Mouse (Mus musculus) adrenal gland, adult 2 months (tissue): ENCODE data around the gene Wfdc9. TPM values are rescaled to one million over a fixed set of nuclear protein-coding genes. Genes with fewer than 3 reads are reported as not detected.

Experiments
- DNase-seq: peaks from one replicate; pipeline ENCODE4 v3.0.0; 2021
- long read RNA-seq: library from polyadenylated mRNA; stranded (forward); transcript quantifications from one replicate; pipeline ENCODE4 v2.0.0, GENCODE M21; 2021
- polyA plus RNA-seq: library from polyadenylated mRNA; depleted of rRNA; stranded (reverse); fragments of >200 nt; gene quantifications from 2 replicates; pipeline ENCODE4 v1.2.3, GENCODE M21; 2012; rRNA removed
- total RNA-seq, 2 experiments: library from RNA; stranded (reverse); gene quantifications; 2 replicates each; pipeline ENCODE4 v1.2.3; 2021

The Wfdc9 gene
- total RNA-seq (not detected), polyA plus RNA-seq (not detected in 2 replicates)
- long read RNA-seq = 0 reads

GRCm38 (mm10) chr2:164656483-164656882, at the start of gene Wfdc9:
Gene Wfdc9, minus strand, starts transcription at chr2:164656583.
- DNase-seq = no peak

DNA sequence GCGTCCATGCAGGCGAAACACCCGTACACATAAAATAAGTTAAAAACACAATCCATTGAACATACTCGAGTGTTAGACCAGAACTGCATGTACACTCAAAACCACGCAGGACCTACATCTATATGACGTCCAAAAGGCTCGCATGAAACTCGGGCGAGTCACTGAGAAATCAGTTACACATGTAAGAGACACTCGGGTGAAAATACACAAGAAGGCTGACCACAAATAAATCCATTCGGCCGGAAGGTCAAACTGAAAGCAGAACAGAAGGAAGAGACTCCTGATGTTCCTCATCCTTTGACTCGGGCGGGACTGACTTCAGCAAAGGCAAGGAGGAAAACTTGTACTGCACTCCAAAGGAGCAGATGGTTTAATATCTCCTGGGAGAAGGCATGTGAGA, 49.6 kb upstream of the Wfdc9 start:
- no peak for DNase-seq

GRCm38 (mm10) chr2:164705328-164705727, 48.9 kb upstream of the Wfdc9 start:
- DNase-seq = no peak

DNA sequence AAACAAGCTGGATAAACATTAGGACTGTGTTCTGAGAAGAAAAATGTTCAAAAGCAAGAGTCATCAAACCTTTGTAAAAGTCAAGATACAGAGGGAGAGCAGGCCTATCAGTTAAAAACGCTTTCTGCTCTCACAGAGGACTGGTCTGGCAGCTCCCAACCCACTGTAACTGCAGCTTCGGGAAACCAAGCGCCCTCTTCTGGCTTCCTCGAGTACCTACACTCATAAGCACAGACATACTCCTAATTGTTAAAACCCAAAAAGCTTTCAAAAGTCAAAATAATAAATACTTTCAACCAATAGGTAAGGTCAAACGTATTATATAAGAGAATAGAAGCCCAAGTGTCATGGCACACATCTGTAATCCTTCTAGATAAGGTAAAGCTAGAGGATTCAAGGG, 47.9 kb upstream of the Wfdc9 start:
- no peak for DNase-seq

- DNase-seq = no peak
These were observed 45.4 kb upstream of the Wfdc9 start for GRCm38 (mm10) chr2:164701761-164702160.

GRCm38 (mm10) chr2:164700959-164701358, 44.6 kb upstream of the Wfdc9 start:
- no peak for DNase-seq

- no peak for DNase-seq
These were observed 41.8 kb upstream of the Wfdc9 start, which contains the start of gene Spint4 for GRCm38 (mm10) chr2:164698201-164698600. Gene Spint4, plus strand, starts transcription at chr2:164698501.

GRCm38 (mm10) chr2:164684807-164685206, 28.4 kb upstream of the Wfdc9 start, which contains the start of gene Wfdc13:
Gene Wfdc13, plus strand, starts transcription at chr2:164685107.
- no peak for DNase-seq

GRCm38 (mm10) chr2:164679906-164680305, 23.5 kb upstream of the Wfdc9 start:
- no peak for DNase-seq

- DNase-seq = peak; percentile 63
These were observed 22.7 kb upstream of the Wfdc9 start for GRCm38 (mm10) chr2:164678848-164679625.

- DNase-seq = no peak
These were observed 20.7 kb upstream of the Wfdc9 start for GRCm38 (mm10) chr2:164676916-164677685.

DNA sequence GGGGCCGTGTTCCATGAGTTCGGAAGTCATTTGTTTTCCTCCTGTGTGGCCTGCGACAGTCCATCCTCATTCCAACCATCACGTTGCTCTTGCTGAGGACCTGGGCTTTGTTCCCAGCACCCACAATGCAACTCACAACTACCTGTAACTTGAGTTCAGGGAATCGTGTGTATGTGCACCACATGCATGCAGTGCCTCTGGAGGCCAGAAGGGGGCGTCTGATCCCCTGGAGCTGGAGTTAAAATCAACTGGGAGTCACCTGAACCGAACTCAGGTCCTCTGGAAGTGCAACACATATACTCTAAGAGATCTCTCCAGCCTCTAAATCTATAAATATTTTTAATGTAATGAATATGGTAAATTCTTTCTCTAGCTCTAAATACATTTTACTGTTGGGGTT, 19.7 kb upstream of the Wfdc9 start:
- DNase-seq = no peak

- DNase-seq = no peak
These were observed 17.6 kb upstream of the Wfdc9 start, which contains the start of gene Wfdc11 for GRCm38 (mm10) chr2:164673987-164674386. Gene Wfdc11, minus strand, starts transcription at chr2:164674087.

DNA sequence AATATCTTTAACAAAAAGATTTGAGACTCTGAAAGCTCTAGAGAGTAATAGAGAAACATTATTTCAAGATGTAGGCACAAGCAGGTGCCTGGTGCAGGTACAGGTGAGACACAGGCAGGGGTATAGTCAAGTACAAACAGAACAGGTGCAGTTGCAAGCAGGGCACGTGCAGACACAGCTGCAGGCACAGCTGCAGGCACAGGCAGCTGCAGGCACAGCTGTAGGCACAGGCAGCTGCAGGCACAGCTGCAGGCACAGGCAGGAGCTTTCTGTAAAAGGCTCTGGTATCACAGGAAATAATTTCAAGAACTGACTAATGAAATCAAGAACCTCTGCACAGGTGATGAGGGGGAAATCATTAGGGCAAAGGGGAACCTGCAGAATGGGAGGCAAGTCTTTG, 14.6 kb upstream of the Wfdc9 start:
- DNase-seq = no peak

- DNase-seq = no peak
These were observed 13.9 kb upstream of the Wfdc9 start for GRCm38 (mm10) chr2:164670261-164670660.

GRCm38 (mm10) chr2:164664851-164665250, 8.5 kb upstream of the Wfdc9 start:
- no peak for DNase-seq

GRCm38 (mm10) chr2:164655858-164656257, 525 bp downstream of the Wfdc9 start, which contains the start of gene Wfdc10:
Gene Wfdc10, plus strand, starts transcription at chr2:164656046.
- peak; percentile 38 for DNase-seq

GRCm38 (mm10) chr2:164641881-164642673, 14.3 kb downstream of the Wfdc9 start:
- DNase-seq = no peak

DNA sequence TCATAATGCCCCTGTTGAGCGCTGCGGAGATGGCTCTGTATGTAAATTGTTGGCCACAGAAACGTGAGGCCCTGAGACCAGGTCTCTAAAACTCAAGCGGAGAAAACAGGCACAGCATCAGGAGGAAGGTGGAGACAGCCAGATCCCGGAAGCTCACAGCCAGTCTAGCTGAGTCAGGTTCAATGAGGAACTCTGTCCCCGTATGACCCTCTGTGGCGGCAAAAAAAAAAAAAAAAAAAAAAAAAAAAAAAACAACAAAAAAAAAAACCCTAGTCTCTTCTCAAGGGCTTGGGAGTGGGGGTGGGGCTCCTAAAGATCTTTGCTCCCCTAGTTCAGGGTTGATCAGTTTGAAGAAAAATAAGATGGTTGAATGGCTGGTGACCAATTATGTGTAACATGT, 15.3 kb downstream of the Wfdc9 start:
- DNase-seq = no peak

- no peak for DNase-seq
These were observed 17.7 kb downstream of the Wfdc9 start, which contains the start of gene Wfdc16 for GRCm38 (mm10) chr2:164638696-164639095. Gene Wfdc16, minus strand, starts transcription at chr2:164638796.

- no peak for DNase-seq
These were observed 21.1 kb downstream of the Wfdc9 start for GRCm38 (mm10) chr2:164635266-164635665.

DNA sequence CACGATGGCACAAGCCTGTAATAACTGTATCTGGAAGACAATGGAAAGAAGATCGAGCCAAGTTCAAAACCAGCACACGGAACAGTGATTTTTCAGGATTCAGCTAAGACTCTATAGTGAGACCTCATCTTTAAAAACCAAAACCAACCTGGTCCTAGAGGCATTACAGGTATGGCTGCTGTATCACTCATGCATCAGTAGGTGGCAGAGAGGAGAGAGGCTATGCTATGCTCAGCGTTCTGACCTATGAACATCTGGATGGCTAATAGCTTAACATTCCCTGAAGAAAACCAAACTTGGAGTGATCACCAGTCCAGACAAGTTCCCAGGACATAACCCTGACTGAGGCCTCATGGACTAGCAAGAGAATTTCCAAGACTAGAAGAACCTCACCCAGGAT, 34.6 kb downstream of the Wfdc9 start:
- DNase-seq = no peak
